8 mouse cellular contexts compared by ENCODE assay signal in genomic region chr6:94466508-94467205, GRCm38 (mm10). TPM values are rescaled to one million over a fixed set of nuclear protein-coding genes. Genes with fewer than 3 reads are reported as not detected.
DNase-seq lines count a peak whose midpoint lies in the region; ATAC-seq and TF ChIP-seq lines count a peak whose summit lies in the region.

No protein-coding gene starts in this region.

- no peaks in the 10 kb centered on the region for H3K27me3 ChIP-seq in liver, adult 2 months (ENCODE audit: control insufficient read depth, insufficient read depth, low read length)
- no peaks in the 10 kb centered on the region for H3K27me3 ChIP-seq in liver, embryonic 12.5 days (replicated peaks)

- no peak overlapping the region for H3K4me2 ChIP-seq in liver, embryonic 12.5 days

- WGBS in liver, adult 2 months: 18% methylated on average over 5 of the region's 5 CpGs
- 17% methylated on average over 5 of the region's 5 CpGs for WGBS in liver, embryonic 12.5 days (ENCODE audit: insufficient replicate concordance)

- H3K9ac ChIP-seq in liver, adult 2 months (ENCODE audit: low read depth, low read length): no peak overlapping the region
- no peak overlapping the region for H3K9ac ChIP-seq in liver, embryonic 12.5 days

- ATAC-seq in liver, embryonic 12.5 days: no peak

- no peaks in the 10 kb centered on the region for H3K36me3 ChIP-seq in liver, adult 2 months (ENCODE audit: control insufficient read depth, insufficient read depth, low read length)
- H3K36me3 ChIP-seq in liver, embryonic 12.5 days: no peaks in the 10 kb centered on the region

- no peak for TF ChIP-seq POLR2A in liver, adult 2 months (IDR thresholded peaks at IDR 0.05; ENCODE audit: extremely low read depth, insufficient read depth, low read length)

- DNase-seq in cerebellum, postnatal 14 days: peak; percentile 21 to 60
- no peak for DNase-seq in cerebellum, adult 11-12 months
- peak; percentile 4 for DNase-seq in liver, adult 2 months (ENCODE audit: extremely low read depth, low read depth, low spot score)
- peak; percentile 3 for DNase-seq in c-Kit-negative CD71-positive TER-119-positive erythroid progenitor cells, embryonic 14.5 days (ENCODE audit: low read depth, low spot score)
- peak; percentile 34 for DNase-seq in lung, postnatal 36 days
- DNase-seq in T-cell, adult 2 months (ENCODE audit: low spot score): no peak
- DNase-seq in layer of hippocampus, adult 8-10 months (ENCODE audit: low spot score in 2 of 2): no peak

- H3K9me3 ChIP-seq in liver, embryonic 12.5 days (replicated peaks): no peaks in the 10 kb centered on the region

- TF ChIP-seq CTCF in liver, adult 2 months (IDR thresholded peaks at IDR 0.05; ENCODE audit: low read depth, low read length): peak; percentile 50; the same call in 1 of the 2 replicates

- H3K4me1 ChIP-seq in liver, adult 2 months (ENCODE audit: control insufficient read depth, insufficient read depth, low read length): no peaks in the 10 kb centered on the region
- H3K4me1 ChIP-seq in liver, embryonic 12.5 days: 0 out of 2 replicates have a peak, but pooled peaks cover 5% of the 10 kb centered on the region

- no peaks in the 10 kb centered on the region for H3K79me2 ChIP-seq in liver, adult 2 months (ENCODE audit: control insufficient read depth, insufficient read depth, low read length)

- no peak overlapping the region for H3K27ac ChIP-seq in liver, adult 2 months (replicated peaks; ENCODE audit: insufficient read depth, low read depth, low read length)
- H3K27ac ChIP-seq in liver, embryonic 12.5 days: no peak overlapping the region

- no peak overlapping the region for H3K4me3 ChIP-seq in liver, adult 2 months (ENCODE audit: insufficient read depth, low read depth, low read length)
- no peak overlapping the region for H3K4me3 ChIP-seq in liver, embryonic 12.5 days

RNA-seq across cellular contexts. Expression of gene Slc25a26, which starts 33.5 kb away (rescaled TPM):
- total RNA-seq in liver, adult 2 months (2014; rRNA removed): 5.7 and 6.5 TPM in 2 replicates
- polyA plus RNA-seq in liver, adult 2 months (2012; rRNA removed): 7.9 and 9.7 TPM in 2 replicates
- 4.5 and 4.9 TPM in 2 replicates for polyA plus RNA-seq in liver, embryonic 12.5 days (2016; fragmentation: Nextera tagmentation; extraction: Ambion mirVana)
- 10 to 100 TPM; 15.3 to 21.1 (median 19.3) TPM for total RNA-seq in layer of hippocampus, adult 8-10 months (2022)

Comparison
In these comparisons a context has a peak if more than half of its experiments do, and no peak if none do; other contexts are left out.
1. DNase-seq: peak in cerebellum, postnatal 14 days (2 of 2), liver, adult 2 months (single experiment), c-Kit-negative CD71-positive TER-119-positive erythroid progenitor cells, embryonic 14.5 days (single experiment) and lung, postnatal 36 days (single experiment); none in cerebellum, adult 11-12 months (single experiment), T-cell, adult 2 months (single experiment) and layer of hippocampus, adult 8-10 months (0 of 2).